ENCODE assay signal across 8 mouse cellular contexts in the genomic region with DNA sequence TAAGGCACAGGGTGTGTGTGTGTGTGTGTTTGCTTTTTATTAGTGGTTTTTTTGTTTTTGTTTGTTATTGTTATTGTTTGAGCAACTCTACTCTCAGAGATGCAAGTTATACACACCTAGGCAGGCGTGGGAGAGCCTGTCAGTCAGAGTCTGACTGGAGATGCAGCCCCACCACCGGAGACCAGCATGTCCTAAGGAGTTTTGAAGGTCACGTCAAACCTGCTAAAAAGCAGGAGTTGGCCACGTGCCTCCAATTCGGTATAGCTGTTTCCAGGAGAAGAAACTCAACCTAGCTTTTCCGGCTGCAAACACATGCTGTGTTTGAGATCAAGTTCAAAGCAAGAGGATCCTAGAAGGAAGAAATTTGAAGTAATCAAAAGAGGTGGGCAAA. TPM values are rescaled to one million over a fixed set of nuclear protein-coding genes. Genes with fewer than 3 reads are reported as not detected.
A peak's percentile ranks its signal among the peaks of the same experiment; 100 is the strongest.
DNase-seq lines count a peak whose midpoint lies in the region; ATAC-seq lines count a peak whose summit lies in the region.

No protein-coding gene starts in this region.

- H3K27ac ChIP-seq in hindbrain, embryonic 14.5 days, result no peak overlapping the region
- H3K27ac ChIP-seq in midbrain, embryonic 13.5 days, result no peak overlapping the region

- intact Hi-C loops in left cerebral cortex, postnatal 4 days (cut with DNase I), result no loop called here

- DNase-seq in left cerebral cortex, postnatal 4 days, result peak; percentile 33
- no peak for DNase-seq in left cerebral cortex, adult 9 months (ENCODE audit: low spot score in 2 of 2)
- peak; percentile 55 to 66 for DNase-seq in cerebellum, postnatal 14 days
- DNase-seq in hindbrain, embryonic 14.5 days (ENCODE audit: low spot score), result no peak
- no peak for DNase-seq in layer of hippocampus, adult 9-11 months
- no peak for DNase-seq in layer of hippocampus, adult 8-10 months (ENCODE audit: low spot score in 2 of 2)
- DNase-seq in frontal cortex, adult 2 months (ENCODE audit: extremely low spot score in 1 of 2, low spot score in 1 of 2), result no peak

- H3K4me2 ChIP-seq in hindbrain, embryonic 14.5 days (replicated peaks), result peak overlapping the region; percentile 94
- H3K4me2 ChIP-seq in midbrain, embryonic 13.5 days (replicated peaks), result peak overlapping the region; percentile 94

- H3K9ac ChIP-seq in hindbrain, embryonic 14.5 days, result peak overlapping the region; percentile 79; the same call in 1 of the 2 replicates
- H3K9ac ChIP-seq in midbrain, embryonic 13.5 days (replicated peaks), result no peak overlapping the region

- no peaks in the 10 kb centered on the region for H3K9me3 ChIP-seq in hindbrain, embryonic 14.5 days (ENCODE audit: control insufficient read depth, low read length)
- H3K9me3 ChIP-seq in midbrain, embryonic 13.5 days, result no peaks in the 10 kb centered on the region

- H3K4me1 ChIP-seq in hindbrain, embryonic 14.5 days (replicated peaks; ENCODE audit: control insufficient read depth, insufficient read depth, low read length), result peaks cover 10% of the 10 kb centered on the region; the same call in 1 of the 2 replicates
- peaks cover 13% of the 10 kb centered on the region for H3K4me1 ChIP-seq in midbrain, embryonic 13.5 days (replicated peaks)

- no peaks in the 10 kb centered on the region for H3K36me3 ChIP-seq in hindbrain, embryonic 14.5 days (replicated peaks; ENCODE audit: control insufficient read depth, insufficient read depth)
- H3K36me3 ChIP-seq in midbrain, embryonic 13.5 days, result no peaks in the 10 kb centered on the region

- H3K27me3 ChIP-seq in hindbrain, embryonic 14.5 days (ENCODE audit: control insufficient read depth, insufficient read depth, low read length), result peaks cover 26% of the 10 kb centered on the region
- peaks cover 34% of the 10 kb centered on the region for H3K27me3 ChIP-seq in midbrain, embryonic 13.5 days

- WGBS in hindbrain, embryonic 14.5 days, result 11% methylated on average over 6 of the region's 6 CpGs
- 7% methylated on average over 6 of the region's 6 CpGs for WGBS in midbrain, embryonic 13.5 days

- ATAC-seq in hindbrain, embryonic 14.5 days (ENCODE audit: low FRiP score), result no peak
- no peak for ATAC-seq in midbrain, embryonic 13.5 days

- peak overlapping the region; percentile 81 for H3K4me3 ChIP-seq in hindbrain, embryonic 14.5 days (replicated peaks; ENCODE audit: low read length)
- peak overlapping the region; percentile 64; the same call in 1 of the 2 replicates for H3K4me3 ChIP-seq in midbrain, embryonic 13.5 days (replicated peaks)

RNA-seq across cellular contexts. Expression of gene Cacnb4, which starts 0.3 kb away (rescaled TPM):
- total RNA-seq in left cerebral cortex, postnatal 4 days (2021), result 10 to 100 TPM; 39.9 to 43.7 TPM
- polyA plus RNA-seq in hindbrain, embryonic 14.5 days (2014; fragmentation: Nextera tagmentation; extraction: Ambion mirVana), result 15.0 and 15.8 TPM in 2 replicates
- 9.7 and 10.4 TPM in 2 replicates for polyA plus RNA-seq in midbrain, embryonic 13.5 days (2015; fragmentation: Nextera tagmentation; extraction: Ambion mirVana)
- 10 to 100 TPM; 79.3 to 85.5 (median 80.2) TPM for total RNA-seq in layer of hippocampus, adult 8-10 months (2022)
- polyA plus RNA-seq in frontal cortex, adult 2 months (2012; rRNA removed), result 58.0 and 63.7 TPM in 2 replicates

Comparison
In these comparisons a context has a peak if more than half of its experiments do, and no peak if none do; other contexts are left out.
1. DNase-seq: peak in left cerebral cortex, postnatal 4 days (single experiment) and cerebellum, postnatal 14 days (2 of 2); none in left cerebral cortex, adult 9 months (0 of 2), hindbrain, embryonic 14.5 days (single experiment), layer of hippocampus, adult 9-11 months (single experiment), layer of hippocampus, adult 8-10 months (0 of 2) and frontal cortex, adult 2 months (0 of 2).